ENCODE assay signal across 9 mouse cellular contexts in the genomic region with DNA sequence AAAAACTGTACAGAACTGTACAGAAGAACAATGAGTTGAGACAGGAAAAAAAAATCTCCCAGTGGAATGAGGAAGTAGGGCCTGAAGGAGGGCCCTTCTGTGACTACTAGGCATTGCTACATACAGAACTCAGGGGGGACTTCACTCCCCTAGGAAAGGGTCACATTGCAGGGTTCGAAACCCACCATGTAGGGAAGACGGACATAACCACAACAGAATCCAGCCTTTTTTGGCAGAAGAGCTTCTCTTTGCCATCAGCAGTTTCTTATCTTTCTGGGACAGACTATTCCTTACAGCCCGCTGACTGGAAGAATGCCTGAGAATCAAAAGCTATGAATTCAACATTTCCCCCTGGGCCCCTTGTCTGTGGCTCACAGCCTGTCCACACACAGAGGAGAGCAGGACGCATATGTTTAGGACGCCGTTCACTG. TPM values are rescaled to one million over a fixed set of nuclear protein-coding genes. Genes with fewer than 3 reads are reported as not detected.
DNase-seq lines count a peak whose midpoint lies in the region; ATAC-seq and TF ChIP-seq lines count a peak whose summit lies in the region.
"Had no signal": no experiment of that assay in that cellular context is flagged by ENCODE, and none has a peak within 500 bp of the region (broad histone marks: within the 10 kb centered on the region; RNA-seq: fewer than 3 reads in every experiment).

No protein-coding gene starts in this region.

- no peaks in the 10 kb centered on the region for H3K36me3 ChIP-seq in heart, embryonic 11.5 days (ENCODE audit: control insufficient read depth, insufficient read depth, low read length)
- H3K36me3 ChIP-seq in spleen, adult 2 months (ENCODE audit: control insufficient read depth, insufficient read depth, low read length) = no peaks in the 10 kb centered on the region
- H3K36me3 ChIP-seq in limb, embryonic 10.5 days = no peaks in the 10 kb centered on the region
- H3K36me3 ChIP-seq in stomach, embryonic 16.5 days (ENCODE audit: control insufficient read depth, insufficient read depth, low read length) = no peaks in the 10 kb centered on the region

- TF ChIP-seq POLR2A in spleen, adult 2 months (IDR thresholded peaks at IDR 0.05; ENCODE audit: low read depth, low read length) = no peak

- peak overlapping the region; percentile 17; the same call in 1 of the 2 replicates for H3K4me2 ChIP-seq in heart, embryonic 11.5 days
- no peak overlapping the region for H3K4me2 ChIP-seq in stomach, embryonic 16.5 days (ENCODE audit: low read depth, low read length)

- intact Hi-C loops in gastrocnemius, postnatal 36 days (cut with DNase I) = no loop called here

- DNase-seq in heart, adult 18-20 months = no peak
- no peak for DNase-seq in spleen, adult 2 months (ENCODE audit: low read depth in 1 of 2, low spot score in 2 of 2)
- DNase-seq in spleen, postnatal 14 days (ENCODE audit: low spot score in 2 of 2) = no peak
- DNase-seq in limb, embryonic 10.5 days (ENCODE audit: low spot score) = no peak
- DNase-seq in gastrocnemius, postnatal 36 days = no peak
- no peak for DNase-seq in adrenal gland, adult (ENCODE audit: inconsistent age in 2 of 2, low spot score in 1 of 2)
- DNase-seq: adrenal gland, postnatal 25 days had no signal

- no peak for ATAC-seq in heart, embryonic 11.5 days (replicated peaks; ENCODE audit: insufficient number of reproducible peaks, low FRiP score, low TSS enrichment)
- no peak for ATAC-seq in stomach, embryonic 16.5 days (ENCODE audit: insufficient read depth, low FRiP score)

- no peak overlapping the region for H3K4me3 ChIP-seq in heart, embryonic 11.5 days (ENCODE audit: low read depth, low read length)
- no peak overlapping the region for H3K4me3 ChIP-seq in spleen, adult 2 months (ENCODE audit: extremely low read depth, insufficient read depth, insufficient read length)
- H3K4me3 ChIP-seq in limb, embryonic 10.5 days = no peak overlapping the region
- H3K4me3 ChIP-seq in stomach, embryonic 16.5 days (replicated peaks; ENCODE audit: low read length) = no peak overlapping the region

- no peak for TF ChIP-seq CTCF in spleen, adult 2 months (IDR thresholded peaks at IDR 0.05; ENCODE audit: extremely low read depth, insufficient read depth, insufficient read length, insufficient replicate concordance)

- H3K27ac ChIP-seq in heart, embryonic 11.5 days (ENCODE audit: low read depth, low read length) = peak overlapping the region; percentile 62
- H3K27ac ChIP-seq in spleen, adult 2 months (ENCODE audit: insufficient read depth, low read length) = 0 out of 2 replicates have a peak overlapping the region, but pooled peaks have one; percentile 13
- H3K27ac ChIP-seq in limb, embryonic 10.5 days = peak overlapping the region; percentile 32; the same call in 1 of the 2 replicates
- peak overlapping the region; percentile 35 for H3K27ac ChIP-seq in stomach, embryonic 16.5 days (ENCODE audit: low read length)

- H3K9me3 ChIP-seq in heart, embryonic 11.5 days (replicated peaks; ENCODE audit: control insufficient read depth, low read length) = no peaks in the 10 kb centered on the region
- H3K9me3 ChIP-seq in limb, embryonic 10.5 days (replicated peaks) = no peaks in the 10 kb centered on the region
- H3K9me3 ChIP-seq in stomach, embryonic 16.5 days (replicated peaks; ENCODE audit: control insufficient read depth, low read length) = no peaks in the 10 kb centered on the region

- peak overlapping the region; percentile 55 for H3K9ac ChIP-seq in heart, embryonic 11.5 days (ENCODE audit: low read depth, low read length)
- H3K9ac ChIP-seq in stomach, embryonic 16.5 days (ENCODE audit: low read length) = no peak overlapping the region

- peaks cover 73% of the 10 kb centered on the region for H3K4me1 ChIP-seq in heart, embryonic 11.5 days (ENCODE audit: control insufficient read depth, insufficient read depth, low read length)
- H3K4me1 ChIP-seq in spleen, adult 2 months (ENCODE audit: control insufficient read depth, insufficient read depth, insufficient read length) = 0 out of 2 replicates have a peak, but pooled peaks cover 3% of the 10 kb centered on the region
- H3K4me1 ChIP-seq in limb, embryonic 10.5 days = peaks cover 48% of the 10 kb centered on the region
- peaks cover 27% of the 10 kb centered on the region for H3K4me1 ChIP-seq in stomach, embryonic 16.5 days (ENCODE audit: control insufficient read depth, insufficient read depth, low read length)

- 31% methylated on average over 6 of the region's 6 CpGs for WGBS in heart, embryonic 11.5 days (ENCODE audit: insufficient replicate concordance)
- WGBS in spleen, adult 2 months = 71% methylated on average over 6 of the region's 6 CpGs
- 91% methylated on average over 6 of the region's 6 CpGs for WGBS in limb, embryonic 10.5 days
- whole genome bisulfite sequencing in stomach, embryonic 16.5 days = 64% methylated on average over 6 of the region's 6 CpGs

- no peaks in the 10 kb centered on the region for H3K27me3 ChIP-seq in heart, embryonic 11.5 days (ENCODE audit: control insufficient read depth, insufficient read depth, low read length)
- no peaks in the 10 kb centered on the region for H3K27me3 ChIP-seq in spleen, adult 2 months (ENCODE audit: control insufficient read depth, insufficient read depth, low read length)
- H3K27me3 ChIP-seq in limb, embryonic 10.5 days (ENCODE audit: low read depth, poor library complexity, severe bottlenecking) = no peaks in the 10 kb centered on the region
- no peaks in the 10 kb centered on the region for H3K27me3 ChIP-seq in stomach, embryonic 16.5 days (ENCODE audit: control insufficient read depth, insufficient read depth, low read length)

RNA-seq across cellular contexts. Expression of gene Mical3, which starts 46.7 kb away (rescaled TPM):
- polyA plus RNA-seq in heart, embryonic 11.5 days (2014; fragmentation: Nextera tagmentation; extraction: Ambion mirVana) = 32.3 and 53.2 TPM in 2 replicates
- 100 to 1,000 TPM; 109 to 123 TPM for total RNA-seq in heart, adult 18-20 months (2021)
- 11.2 and 11.4 TPM in 2 replicates for polyA plus RNA-seq in spleen, adult 2 months (2012; rRNA removed)
- 8.2 and 9.8 TPM in 2 replicates for polyA plus RNA-seq in limb, embryonic 10.5 days (2016; fragmentation: Nextera tagmentation; extraction: Ambion mirVana)
- polyA plus RNA-seq in stomach, embryonic 16.5 days (2015; fragmentation: Nextera tagmentation; extraction: Ambion mirVana) = 8.9 and 11.5 TPM in 2 replicates
- 10 to 100 TPM; 49.6 to 54.7 TPM for total RNA-seq in gastrocnemius, postnatal 36 days (2021)
